Mouse (Mus musculus) adrenal gland, postnatal 0 days (tissue): ENCODE results near the gene Hap1. TPM values are rescaled to one million over a fixed set of nuclear protein-coding genes. Genes with fewer than 3 reads are reported as not detected.

Experiments used
- polyA plus RNA-seq: library from polyadenylated mRNA; unstranded; fragments of >200 nt; fragmentation: Nextera tagmentation; extraction: Ambion mirVana; gene quantifications from 2 replicates; pipeline ENCODE4 v1.2.1, GENCODE M21; 2015

Hap1 gene
- polyA plus RNA-seq: 59.6 and 68.7 TPM in 2 replicates

GRCm38 (mm10) chr11:100355972-100356818 lies at the start of gene Hap1:
Hap1 (minus strand) TSS chr11:100356128.

GRCm38 (mm10) chr11:100397600-100398389 lies 41.9 kb upstream of the Hap1 start, which contains the start of gene Jup:
Jup (minus strand) TSS chr11:100397763.

GRCm38 (mm10) chr11:100333944-100334457 lies 21.9 kb downstream of the Hap1 start, which contains the start of gene Gast:
Gast (plus strand) TSS chr11:100334407.

GRCm38 (mm10) chr11:100319492-100320171 lies 36.3 kb downstream of the Hap1 start, which contains the start of gene Eif1:
Eif1 (plus strand) TSS chr11:100319885.

Other genes starting within 250 kb of the Hap1 start
- gene Krt13, start 234.6 kb downstream of the Hap1 start, polyA plus RNA-seq: 0.33 and 5.9 TPM in 2 replicates
- gene Krt15, start 220.2 kb downstream of the Hap1 start, polyA plus RNA-seq: 0.66 and 2.0 TPM in 2 replicates
- 37.9 and 40.8 TPM in 2 replicates for gene Krt19, start 207.5 kb downstream of the Hap1 start, polyA plus RNA-seq
- 0.08 TPM in 1 of 2 replicates, not detected in the other for gene Krt9, start 162.9 kb downstream of the Hap1 start, polyA plus RNA-seq
- 9.3 and 9.4 TPM in 2 replicates for gene Krt14, start 148.6 kb downstream of the Hap1 start, polyA plus RNA-seq
- gene Krt16, start 107.2 kb downstream of the Hap1 start, polyA plus RNA-seq: not detected in 2 replicates
- gene Krt17, start 95.1 kb downstream of the Hap1 start, polyA plus RNA-seq: 0.72 and 0.82 TPM in 2 replicates
- gene Krt42, start 86.3 kb downstream of the Hap1 start, polyA plus RNA-seq: not detected in 2 replicates
- 1,336 and 1,597 TPM in 2 replicates for gene Eif1, start 36.2 kb downstream of the Hap1 start, polyA plus RNA-seq
- 0.72 TPM in 1 of 2 replicates, not detected in the other for gene Gast, start 21.7 kb downstream of the Hap1 start, polyA plus RNA-seq
- gene Jup, start 41.6 kb upstream of the Hap1 start, polyA plus RNA-seq: 48.8 and 57.2 TPM in 2 replicates
- 52.1 and 53.7 TPM in 2 replicates for gene P3h4, start 58.7 kb upstream of the Hap1 start, polyA plus RNA-seq
- 61.0 and 61.6 TPM in 2 replicates for gene Fkbp10, start 59.6 kb upstream of the Hap1 start, polyA plus RNA-seq
- gene Nt5c3b, start 85.7 kb upstream of the Hap1 start, polyA plus RNA-seq: 137 and 142 TPM in 2 replicates
- gene Klhl10, start 85.8 kb upstream of the Hap1 start, polyA plus RNA-seq: 0.39 and 0.88 TPM in 2 replicates
- gene Klhl11, start 116.6 kb upstream of the Hap1 start, polyA plus RNA-seq: 3.5 and 5.8 TPM in 2 replicates
- gene Acly, start 171.9 kb upstream of the Hap1 start, polyA plus RNA-seq: 194 and 398 TPM in 2 replicates
- gene Ttc25, start 189.5 kb upstream of the Hap1 start, polyA plus RNA-seq: 0.84 and 1.9 TPM in 2 replicates
- 53.5 and 65.6 TPM in 2 replicates for gene Cnp, start 218.8 kb upstream of the Hap1 start, polyA plus RNA-seq